Mouse (Mus musculus) left cerebral cortex, adult 18-20 months (tissue): Measurements from ENCODE around the gene Pipox. TPM values are rescaled to one million over a fixed set of nuclear protein-coding genes. Genes with fewer than 3 reads are reported as not detected.
A peak's percentile ranks its signal among the peaks of the same experiment; 100 is the strongest.

Experiments used
- DNase-seq, 2 experiments: peaks; one replicate each; pipeline ENCODE4 v3.0.0; 2021 to 2022; ENCODE audit warnings: low spot score in 2 of 2, mixed read lengths in 1 of 2
- total RNA-seq, 2 experiments: library from RNA; stranded (reverse); gene quantifications; 2 replicates each; pipeline ENCODE4 v1.2.3; 2021

Pipox gene
- total RNA-seq, 2 experiments from 2014 or later: 0.81 to 1.2 TPM

DNA sequence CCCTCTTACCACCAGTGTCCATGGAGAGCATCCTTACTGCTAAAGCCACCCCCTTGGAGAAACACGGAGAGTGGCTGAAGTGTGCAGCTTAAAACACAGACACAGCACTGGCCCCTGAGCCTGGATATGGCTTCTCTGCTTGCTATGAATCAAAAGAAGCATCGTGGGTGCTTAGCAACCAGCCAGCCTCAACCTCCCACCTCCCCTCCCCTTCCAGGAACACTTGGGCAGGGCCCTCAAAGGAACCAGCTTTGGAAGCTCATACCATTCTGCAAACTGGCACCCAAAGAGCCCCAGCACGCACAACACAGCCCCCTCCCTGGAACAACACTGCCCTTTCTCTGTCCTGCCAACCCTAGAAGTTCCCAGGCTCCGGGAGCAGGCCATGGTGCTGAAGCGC is 15.5 kb upstream of the Pipox start:
- no peak for DNase-seq

DNA sequence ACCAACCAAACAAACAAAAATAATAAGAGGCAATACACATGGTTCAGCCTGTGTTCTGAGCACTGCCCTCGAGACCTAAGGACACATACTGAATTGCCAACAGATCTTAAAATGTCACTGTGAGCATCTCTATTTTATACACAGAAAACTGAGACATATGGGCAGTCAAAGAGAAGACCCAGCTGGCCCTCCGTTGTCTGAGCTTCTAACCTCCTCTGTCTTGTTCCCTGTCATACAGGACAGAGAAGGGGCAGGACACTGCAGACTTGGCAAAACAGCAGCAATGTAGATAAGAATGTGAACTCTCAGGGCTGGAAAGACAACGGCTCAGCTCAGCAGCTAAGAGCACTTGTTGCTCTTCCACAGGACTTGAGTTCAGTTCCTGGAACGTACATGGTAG is 14.6 kb upstream of the Pipox start:
- DNase-seq: no peak

DNA sequence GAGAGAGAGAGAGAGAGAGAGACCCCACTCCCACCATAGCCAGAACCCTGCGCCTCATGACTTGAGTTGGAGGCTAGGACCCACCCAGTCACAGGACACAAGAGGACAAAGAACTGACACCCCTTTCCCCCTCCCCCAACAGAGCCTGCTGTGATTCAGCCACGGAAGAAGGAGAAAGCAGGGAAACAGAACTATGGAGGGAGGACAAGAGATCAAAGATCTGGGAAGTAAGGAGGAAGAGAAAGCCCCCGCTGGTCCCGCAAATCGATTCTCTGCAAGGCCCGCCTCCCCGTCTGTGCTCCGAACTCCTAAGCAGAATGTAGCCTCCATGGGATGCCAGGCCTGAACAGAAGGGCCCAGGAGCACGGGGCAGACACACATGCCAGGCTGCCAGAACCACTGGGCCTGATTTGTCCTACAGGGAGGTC is 12.9 kb upstream of the Pipox start:
- DNase-seq: no peak

DNA sequence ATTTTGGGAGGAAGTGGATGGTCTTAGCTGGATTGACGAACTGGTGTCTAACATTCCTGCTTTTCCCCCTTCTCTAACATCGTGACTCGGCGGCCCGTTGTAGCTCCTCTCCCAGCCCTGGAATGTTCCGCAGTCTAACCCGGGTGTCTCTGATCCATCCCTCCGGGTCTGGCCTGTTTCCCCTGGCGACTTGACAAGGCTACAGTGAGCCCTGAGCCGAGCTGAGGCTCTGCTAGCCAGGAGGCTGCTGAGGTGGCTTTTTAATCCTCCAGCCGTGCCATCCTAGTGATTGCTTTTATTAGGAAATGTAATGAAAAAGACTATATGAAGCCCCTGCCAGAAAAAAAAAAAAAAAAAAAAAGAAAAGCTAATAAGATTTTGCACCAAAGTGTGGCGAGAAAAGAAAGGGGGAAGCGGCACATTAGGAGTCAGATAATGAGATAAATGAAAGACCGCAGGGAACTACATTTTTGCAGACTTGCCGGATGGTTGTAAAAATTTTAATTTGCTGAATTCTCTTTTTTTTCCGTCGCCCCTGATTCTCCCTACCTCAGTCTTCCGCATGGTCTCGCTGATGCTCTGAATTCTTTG is 12.3 kb upstream of the Pipox start:
- DNase-seq: no peak

DNA sequence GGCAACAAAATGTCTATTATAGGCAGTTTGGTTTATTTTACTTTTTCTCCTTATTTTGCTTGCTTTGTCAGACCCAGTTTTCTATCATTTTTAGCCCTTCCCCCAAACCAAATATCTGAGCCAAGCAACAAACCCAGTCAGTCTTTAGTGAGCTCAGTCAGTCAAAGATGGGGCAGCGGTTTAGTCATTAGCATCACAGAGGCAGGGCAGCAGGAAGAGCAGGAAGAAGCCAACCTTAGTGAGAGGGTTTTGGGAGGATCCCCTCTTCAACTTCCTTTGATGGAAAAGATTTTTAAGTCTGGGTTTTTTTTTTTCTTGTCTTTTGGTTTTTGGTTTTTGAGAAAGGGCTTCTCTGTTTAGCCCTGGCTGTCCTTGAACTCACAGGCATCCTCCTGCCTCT is 10.8 kb upstream of the Pipox start:
- DNase-seq: no peak

DNA sequence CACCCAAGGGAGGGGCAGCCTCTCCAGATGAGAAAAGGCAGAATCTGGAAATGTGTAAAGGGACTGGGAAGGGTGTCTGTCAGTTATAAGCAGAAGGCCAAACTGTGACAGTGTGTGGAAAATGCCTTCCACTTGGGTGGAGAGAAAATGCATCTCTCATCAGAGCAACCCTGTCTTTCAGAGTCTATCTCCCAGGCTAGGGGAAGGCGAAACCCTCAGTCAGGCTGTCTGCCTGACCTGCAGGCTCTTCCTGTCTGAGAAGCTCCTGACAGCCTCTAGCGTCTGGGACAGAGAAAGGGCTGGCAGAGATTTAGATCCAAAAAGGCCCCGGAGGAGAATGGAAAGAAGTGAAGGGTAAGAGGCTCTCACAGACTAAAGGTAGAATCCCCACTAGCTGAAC is 9.9 kb upstream of the Pipox start:
- DNase-seq: no peak

DNA sequence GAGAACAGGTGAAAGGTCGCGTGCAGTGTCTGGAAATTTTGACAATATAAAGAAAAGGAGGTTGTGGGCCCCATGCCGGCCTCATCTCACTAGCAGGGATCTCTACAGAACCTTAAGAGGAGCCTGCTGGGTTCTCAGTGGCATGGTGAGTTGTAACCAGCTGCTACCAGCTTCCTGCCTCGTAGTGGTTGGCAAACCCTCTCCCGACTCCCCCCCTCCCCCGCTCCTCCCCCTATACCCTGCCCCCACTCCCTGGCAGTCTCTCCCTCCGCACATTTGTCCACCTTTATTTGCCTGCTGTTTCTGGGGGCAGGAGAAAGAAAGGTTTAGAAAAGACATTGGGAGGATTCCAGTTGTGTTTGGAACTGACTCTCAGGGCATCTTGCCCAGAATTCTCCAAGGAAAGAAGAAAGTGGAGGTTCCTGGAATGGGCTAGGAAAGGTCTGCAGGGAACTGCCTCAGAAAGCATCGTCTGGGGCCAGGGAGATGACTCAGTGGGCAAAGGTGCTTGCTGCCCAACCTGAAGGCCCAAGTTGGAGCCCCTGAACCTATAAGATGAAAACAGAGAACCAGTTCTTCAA is 8.0 kb upstream of the Pipox start:
- peak; percentile 19 to 43 for DNase-seq

DNA sequence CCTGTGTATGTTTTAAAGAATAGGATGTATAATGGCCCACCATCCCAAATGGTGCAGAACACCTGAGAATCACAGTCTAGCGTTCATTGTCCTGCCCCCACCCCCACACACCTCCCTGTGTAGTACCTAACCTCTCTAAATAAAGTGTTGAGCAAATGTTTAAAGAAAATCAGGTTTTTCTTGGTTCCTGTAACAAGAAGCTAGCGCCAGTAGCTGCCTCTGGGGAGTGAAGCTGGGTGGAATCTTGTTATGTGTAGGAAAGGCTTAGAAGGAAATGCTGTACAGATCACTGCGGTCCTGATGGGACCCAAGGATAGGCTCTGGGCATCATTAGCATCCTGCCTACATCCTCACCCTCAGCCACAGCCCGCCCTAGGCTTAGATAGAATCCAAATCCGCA is 7.5 kb upstream of the Pipox start:
- DNase-seq: no peak

DNA sequence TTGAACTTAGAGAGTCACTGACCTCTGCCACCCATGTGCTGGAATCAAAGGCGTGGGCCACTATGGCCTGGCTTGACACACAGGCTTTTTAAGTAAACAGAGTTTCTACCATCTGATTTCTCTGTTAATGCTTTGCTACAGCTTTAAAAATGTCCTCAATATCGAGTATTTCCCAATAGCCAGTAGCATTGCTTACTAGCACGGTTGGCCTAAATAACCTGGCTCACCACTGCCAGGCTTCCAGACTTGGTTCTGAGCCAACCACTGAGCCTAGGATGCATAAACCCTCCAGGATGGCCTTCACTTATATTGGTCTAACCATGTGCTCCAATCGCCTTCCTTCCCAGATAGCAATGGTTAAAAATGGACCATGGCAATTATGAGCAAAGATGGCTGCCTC is 6.8 kb upstream of the Pipox start:
- no peak for DNase-seq

DNA sequence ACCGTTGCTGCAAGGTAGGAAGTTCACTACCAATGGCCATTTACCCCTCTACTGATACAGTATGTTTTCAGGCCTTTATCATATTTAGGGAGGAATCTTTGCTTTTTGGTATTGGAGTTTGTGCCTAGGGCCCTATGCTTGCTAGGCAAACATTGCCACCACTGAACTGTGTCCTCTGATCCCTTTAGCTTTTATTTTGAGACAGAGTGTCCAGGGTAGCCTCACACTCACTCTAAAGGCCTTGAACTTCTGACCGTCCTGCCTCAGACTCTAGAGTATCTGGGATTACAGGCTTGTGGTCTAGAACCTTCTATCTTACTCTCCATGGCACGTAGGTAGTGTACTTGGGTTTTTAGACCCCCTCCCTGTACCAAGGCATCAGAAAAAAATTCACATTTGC is 6.3 kb upstream of the Pipox start:
- DNase-seq: no peak

DNA sequence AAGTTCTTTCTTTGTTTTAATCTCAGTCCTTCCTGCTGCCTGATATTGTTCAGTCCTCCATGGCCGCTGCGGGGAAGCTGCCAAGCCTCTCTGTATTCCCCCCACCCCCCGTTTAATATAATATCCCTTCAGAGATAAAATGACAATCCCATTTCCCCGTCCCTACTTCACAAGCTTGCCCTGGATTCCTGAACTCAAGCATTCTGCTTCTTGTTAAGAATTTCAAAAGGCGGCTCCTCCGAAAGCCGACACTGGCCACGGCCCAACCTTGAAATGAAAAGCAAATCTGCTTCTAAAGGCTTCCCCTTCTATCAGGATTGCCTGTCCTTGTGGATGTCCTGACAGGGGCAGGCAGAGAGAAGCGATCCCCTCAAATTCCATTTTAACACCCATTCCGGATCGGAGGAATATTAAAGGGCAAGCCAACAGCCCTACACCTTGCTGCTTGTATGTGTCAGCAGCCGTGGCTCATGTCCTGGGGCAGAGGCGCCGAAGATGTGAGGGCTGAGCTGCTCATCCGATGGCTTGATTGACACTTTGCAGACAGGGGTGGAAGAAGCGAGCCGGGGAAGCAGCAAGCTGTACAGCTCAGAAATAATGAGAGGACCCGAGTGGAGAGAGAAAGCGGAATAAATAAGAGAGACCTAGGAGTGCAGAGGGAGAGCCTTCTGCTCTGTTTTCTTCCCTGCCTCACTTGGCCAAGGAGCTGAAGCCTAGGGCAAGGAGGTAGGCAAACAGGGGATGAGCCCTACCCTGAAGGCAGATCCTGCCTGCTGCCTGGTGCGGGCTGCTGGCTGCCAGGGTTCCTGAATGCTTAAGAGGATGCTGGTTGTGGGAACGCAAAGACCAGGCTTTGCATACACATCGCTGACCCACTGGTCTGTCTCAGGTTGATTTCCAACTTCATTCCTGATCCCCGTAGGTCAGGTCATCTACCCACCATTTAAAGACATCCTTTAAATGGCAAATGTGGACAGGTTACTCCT is 3.2 kb upstream of the Pipox start:
- no peak for DNase-seq

DNA sequence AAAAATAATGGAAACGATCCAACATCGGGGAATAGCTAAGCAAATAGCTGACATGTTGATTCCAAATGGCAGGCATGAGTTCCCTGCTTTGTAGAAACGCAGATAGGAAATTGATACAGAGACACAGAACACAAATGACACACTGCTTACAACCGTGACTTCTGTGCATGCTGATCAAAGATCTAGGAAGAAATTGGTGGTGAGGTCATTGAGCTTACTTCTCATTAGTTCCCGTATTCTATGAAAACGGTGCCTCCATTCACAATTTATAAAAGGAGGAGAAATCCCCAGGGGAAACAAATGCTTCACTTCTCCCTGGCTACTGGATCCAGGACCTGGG is 2.6 kb upstream of the Pipox start:
- DNase-seq: no peak

DNA sequence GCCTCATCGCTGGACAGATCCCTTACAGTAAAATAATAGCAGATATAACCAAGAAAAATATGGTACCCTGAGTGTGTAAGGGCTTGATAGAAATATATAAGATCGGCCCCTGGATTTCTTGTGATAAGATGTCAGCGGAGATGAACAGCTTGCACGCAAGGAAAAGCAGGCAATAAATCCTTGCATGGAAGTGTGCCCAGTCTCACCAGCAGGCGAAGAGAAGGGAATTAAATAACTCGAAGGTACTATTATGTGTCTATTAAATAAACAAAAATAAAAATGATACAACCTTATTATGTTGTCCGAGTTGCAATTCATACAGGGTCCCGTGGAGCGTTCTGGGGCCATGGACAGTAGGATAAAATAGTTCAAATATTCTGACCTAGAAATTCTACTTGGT is 2.1 kb upstream of the Pipox start:
- DNase-seq: no peak

DNA sequence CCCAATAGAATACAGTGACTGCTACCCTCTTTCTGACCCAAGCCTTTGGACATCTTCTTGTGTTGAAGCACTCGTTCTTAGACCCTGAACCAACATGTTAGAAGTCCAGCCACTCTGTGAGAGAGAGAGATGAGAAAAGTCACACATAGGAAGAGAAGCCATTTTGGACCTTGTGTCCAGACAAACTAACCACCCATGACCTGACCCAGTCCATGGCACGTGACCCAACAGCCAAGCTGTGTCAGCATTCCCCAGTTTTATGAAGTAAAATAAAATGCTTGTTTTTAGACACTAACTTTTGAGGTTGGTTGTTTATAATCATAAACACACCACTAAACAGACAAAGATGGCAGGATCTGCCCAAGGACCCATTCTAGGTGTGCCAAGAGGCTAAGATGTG is 1.1 kb upstream of the Pipox start:
- DNase-seq: no peak

DNA sequence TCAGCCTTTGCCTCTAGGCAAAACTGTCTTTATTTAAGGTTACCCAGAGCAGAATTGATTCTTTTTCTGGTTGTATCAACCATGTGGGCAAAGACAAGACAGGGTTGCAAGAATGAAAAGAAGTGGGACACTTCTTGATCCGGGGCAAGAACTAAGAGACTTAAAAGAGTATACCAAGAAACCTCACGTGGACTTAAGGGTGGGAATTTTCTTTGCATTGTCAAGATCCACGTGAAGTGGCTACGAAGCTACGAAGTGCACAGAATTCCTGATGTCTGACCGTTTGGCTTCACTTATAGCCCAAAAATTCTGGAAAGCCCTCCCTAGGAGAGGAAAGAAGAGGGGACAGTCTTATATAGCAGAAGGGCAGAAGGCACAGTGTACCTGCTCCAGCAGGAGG is 613 bp downstream of the Pipox start:
- no peak for DNase-seq

DNA sequence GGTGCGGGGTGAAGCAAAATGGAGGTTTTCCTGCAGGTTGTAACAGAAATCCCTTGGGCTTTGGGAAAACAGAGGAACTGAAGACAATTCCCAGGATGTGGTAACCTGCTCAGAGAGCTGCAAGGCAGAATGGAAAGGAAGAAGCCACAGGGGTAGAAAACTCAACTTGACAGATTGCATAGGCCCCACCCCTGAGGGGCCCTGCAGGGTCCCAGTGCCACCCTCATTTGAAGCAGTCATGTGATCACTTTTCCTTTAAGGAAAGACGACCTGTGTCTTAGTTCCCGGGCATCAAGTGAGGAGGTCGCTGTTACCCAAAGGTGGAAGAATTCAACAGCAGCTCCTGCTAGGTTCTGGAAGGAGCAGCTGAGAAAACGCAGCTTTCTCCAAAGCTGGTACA is 1.0 kb downstream of the Pipox start:
- no peak for DNase-seq

DNA sequence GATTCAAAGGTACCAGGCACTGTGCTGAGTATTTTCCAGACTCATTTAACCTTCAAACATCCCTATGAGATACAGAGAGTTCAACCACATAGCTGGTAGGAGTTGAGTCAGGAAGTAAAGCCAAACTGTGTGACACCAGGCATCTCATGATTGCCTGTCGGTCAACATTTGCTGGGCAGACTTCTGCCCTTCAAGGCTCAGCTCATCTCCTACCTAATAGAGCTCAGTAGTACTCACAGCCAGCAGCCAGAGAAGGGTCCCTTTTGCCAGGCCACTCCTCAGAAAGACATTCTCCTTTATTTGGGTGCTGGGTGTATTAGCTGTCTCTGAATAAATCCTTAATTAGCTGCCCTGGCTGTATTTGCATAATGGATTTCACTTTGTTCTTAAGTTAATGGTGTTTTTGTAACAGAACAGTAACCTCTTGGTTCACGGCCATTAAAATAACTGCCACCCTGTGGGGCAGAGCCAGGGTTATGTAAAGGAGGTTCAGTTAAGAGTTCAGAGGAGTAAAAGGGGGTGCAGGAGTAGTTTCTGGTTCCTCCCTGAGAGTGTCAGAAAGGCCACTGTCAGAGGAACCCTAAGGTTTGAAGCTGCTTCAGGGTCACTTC is 3.1 kb downstream of the Pipox start:
- DNase-seq: no peak

DNA sequence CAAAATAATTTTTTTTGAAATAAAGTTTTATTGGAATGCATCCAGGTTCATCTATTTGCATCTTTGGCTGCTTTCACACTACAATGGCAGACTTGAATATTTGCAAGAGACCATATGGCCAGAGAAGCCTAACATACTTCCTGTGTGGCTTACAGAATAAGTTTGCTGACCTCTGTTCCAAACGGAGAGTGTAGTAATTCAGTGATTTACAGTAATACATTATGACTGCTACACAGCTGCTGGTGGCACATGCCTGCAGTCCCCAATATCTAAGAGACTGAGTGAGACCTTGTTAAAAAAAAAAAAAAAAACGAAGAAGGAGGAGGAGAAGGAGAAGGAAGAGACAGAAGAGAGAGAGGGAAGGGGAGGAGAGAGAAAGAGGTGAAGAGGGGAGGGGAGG is 4.4 kb downstream of the Pipox start:
- no peak for DNase-seq

DNA sequence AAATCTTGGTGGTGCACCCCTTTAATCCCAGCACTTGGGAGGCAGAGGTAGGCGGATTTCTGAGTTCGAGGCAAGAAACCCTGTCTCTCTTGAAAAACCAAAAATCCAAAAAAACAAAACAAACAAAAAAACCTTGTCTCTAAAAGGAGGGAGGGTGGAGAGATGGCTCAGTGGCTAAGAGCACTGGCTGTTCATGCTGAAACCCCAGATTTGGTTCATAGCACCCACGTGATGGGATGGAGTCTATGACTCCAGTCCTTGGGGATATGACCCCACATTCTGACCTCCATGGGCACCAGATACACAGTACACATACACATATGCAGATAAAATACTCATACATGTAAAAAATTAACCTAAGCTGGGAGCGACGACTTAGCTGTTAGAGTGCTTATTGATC is 5.0 kb downstream of the Pipox start:
- DNase-seq: no peak

DNA sequence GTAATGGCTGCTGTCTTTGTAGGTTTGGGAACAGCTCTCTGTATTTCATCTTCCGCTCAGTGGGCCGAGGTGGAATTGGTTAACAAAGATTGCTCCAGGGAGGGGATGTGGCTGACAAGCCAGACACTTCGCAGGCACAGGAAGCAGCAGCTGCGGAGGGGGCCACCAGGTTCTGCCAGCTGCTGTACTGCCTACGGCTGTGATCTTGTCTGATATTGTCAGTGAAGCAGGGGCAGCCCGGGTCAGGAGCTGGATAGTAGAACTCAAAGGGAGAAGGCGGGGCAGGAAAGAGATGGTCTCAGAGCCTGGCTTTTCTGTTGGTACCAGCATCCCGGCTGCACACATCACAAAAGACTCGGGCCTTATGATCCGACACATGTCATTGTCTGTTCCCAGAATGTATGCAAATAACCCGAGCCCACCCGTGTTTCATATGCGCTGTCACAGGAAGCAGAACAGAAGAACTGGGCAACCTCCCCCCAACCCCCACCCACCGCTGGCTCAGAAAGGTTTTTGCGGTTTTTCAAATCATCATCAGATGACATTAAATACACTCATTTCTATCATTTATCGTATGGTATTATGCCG is 6.4 kb downstream of the Pipox start:
- peak in 1 of 2 experiments; percentile 32 for DNase-seq

DNA sequence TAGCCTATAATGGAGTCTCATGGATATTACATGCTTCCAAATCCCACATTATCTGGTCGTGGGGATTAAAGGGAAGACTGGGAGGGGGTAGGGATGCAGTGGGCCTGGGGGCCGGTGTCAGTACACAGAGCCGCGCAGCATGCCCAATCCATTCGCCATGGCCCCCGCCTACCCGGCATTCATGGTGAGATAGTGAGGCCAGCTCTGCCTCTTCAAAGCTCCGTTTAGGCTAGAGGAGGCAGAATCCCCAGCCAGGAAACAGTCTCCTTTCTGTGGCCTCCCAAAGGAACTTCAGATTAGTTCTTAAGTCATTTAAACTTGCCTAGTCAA is 8.7 kb downstream of the Pipox start:
- no peak for DNase-seq
